Mouse (Mus musculus): ENCODE measurements around the gene Zkscan16.

Zkscan16 gene

GRCm38 (mm10) chr4:58943420-58944205 lies at the start of gene Zkscan16:
TSS of gene Zkscan16 (plus strand) at chr4:58943628.
- peak; percentile 93 for DNase-seq

DNA sequence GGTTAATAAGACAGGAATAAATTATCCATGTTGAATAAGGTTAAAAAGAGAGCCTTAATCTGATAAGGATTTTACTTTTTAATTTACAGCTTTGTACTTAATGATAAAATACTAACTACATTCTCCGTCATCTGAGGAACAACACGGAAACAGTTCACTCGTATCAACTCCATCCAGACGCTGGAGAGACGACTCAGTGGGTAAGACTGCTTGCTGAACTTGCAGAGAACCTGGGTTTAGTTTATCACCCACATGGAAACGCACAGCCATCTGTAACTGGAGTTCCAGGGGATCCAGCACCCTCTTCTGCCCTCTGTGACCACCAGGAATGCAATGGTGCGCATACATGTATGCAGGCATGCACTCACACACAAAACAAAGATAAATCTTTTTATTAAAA lies 49.0 kb upstream of the Zkscan16 start:
- DNase-seq, result no peak

GRCm38 (mm10) chr4:58897436-58897835 lies 46.0 kb upstream of the Zkscan16 start:
- no peak for DNase-seq

DNA sequence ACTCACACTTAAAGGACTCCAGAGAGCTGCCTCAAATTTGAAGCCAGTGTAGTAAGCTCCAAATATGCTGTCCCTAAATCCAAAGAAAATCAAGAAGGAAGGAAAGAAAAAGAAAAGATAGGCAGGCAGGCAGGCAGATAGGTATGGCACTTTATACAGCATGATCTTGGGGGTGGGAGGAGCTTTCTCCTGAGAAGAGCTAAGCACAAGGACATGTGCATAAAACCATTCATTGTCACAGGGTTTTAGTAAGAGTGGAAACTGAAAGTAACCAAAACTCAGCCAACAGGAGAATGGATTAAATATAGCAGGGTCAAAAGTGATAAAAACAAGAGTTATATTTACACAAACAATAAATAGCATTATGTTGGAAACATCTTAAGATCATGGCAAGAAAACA lies 45.1 kb upstream of the Zkscan16 start:
- DNase-seq, result no peak

- DNase-seq, result no peak
These were observed 36.0 kb upstream of the Zkscan16 start for GRCm38 (mm10) chr4:58907453-58907852.

GRCm38 (mm10) chr4:58910175-58911068 lies 33.0 kb upstream of the Zkscan16 start:
- DNase-seq, result no peak

GRCm38 (mm10) chr4:58911069-58911830 lies 32.2 kb upstream of the Zkscan16 start:
- peak; percentile 58 for DNase-seq

DNA sequence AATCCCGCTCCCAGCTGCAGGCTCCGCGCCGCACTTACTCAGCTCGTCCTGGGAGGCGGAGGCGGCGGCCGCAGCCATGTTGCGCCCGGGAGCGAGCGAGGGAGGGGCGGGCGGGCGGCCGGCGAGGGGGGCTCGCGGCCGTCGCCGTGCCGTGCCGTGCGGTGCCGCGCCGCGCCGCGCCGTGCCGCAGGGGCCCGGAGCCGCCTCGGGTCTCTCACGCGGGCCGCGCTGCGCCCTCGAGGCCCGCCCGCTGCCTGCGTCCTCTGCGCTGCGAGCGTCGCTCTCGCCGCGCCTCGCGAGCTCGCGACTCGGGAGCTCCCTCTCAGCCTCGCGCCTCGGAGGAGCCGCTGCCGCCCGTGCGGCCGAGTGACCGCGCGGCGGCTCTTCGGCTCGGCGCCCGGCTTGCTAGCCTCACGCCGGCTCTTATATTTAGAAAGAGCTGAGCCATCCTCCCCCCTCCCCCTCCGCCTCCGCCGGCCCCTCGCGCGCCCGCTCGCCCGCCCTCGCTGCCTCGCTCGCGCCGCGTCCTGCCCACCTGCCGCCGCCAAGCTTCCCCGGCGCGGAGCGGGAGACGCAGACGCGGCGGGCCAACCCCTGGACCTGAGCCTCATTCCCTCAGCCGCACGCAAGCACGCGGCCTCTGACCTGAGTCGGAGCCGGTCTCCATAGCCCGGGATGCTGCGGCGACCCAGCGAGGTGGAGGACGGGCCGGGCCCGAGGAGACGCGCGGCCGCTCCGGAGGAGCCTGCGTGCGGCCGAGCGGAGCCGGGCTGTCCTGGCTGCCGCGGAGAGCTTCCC lies 31.4 kb upstream of the Zkscan16 start:
- DNase-seq, result peak; percentile 66

GRCm38 (mm10) chr4:58912629-58913335 lies 30.6 kb upstream of the Zkscan16 start, which contains the start of gene Ecpas:
TSS of gene Ecpas (minus strand) at chr4:58912749.
- peak; percentile 83 for DNase-seq

DNA sequence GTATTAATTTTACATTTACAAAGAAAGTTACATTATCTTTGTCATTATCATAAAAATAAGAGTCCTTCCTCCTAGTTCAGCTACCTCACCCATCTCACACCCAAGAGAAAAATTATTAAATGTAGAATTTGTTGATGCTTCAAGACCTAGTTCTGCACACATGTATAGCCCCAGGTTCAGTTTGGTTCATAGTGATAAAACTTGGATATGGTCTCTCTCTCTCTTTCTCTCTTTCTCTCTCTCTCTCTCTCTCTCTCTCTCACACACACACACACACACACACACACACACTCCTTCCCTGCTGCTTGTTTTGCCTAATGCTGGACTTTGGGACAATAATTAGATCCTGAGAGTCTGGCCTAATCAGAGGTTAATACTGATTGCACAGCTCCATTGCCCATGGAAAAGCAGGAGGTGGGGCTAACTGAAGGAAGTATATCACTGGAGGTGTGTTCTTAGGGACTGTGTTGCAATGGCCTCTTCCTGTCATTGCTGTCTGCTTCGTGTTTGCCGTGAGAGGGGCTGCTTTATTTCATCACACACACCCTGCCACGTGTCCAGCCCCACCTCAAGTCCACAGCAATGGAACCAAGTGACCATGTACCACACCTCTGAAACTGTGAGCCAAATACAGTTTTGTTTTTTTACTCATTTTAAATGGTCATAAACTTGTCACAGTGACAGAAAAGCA lies 29.9 kb upstream of the Zkscan16 start:
- DNase-seq, result no peak

DNA sequence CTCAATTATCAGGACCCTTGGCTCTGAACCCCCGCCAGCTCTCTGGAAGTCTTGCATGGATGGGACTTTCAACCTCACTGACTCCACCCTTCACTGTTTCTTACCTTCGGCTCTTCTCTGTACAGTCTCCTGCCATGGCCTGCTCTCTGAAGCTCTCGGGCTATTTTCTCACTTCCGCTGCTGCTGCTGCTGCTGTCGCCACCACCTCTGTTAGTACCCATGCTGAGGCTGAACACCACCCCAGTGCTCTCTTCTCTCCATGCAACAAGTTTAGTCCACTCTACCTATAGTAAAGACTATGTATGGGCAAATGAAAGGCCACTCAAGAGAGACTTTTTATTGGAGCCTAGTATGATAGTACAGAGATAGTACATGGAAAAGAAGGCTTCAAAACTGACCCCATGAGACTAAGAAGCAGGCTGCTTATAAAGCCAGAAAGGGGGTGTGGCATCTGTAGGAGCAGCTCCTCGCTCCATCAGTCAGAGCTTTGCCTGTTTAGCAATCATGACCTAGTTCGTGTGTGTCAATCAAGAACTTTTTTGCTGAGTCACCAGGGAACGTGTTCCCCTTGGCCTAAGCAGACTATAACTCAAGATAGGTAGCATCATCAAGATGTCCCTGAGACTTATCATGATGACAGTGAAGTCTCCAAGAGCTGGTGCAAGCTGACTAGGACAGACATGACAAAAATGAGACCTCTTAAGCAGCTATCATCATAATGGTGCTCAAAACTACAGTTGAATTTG lies 28.2 kb upstream of the Zkscan16 start:
- DNase-seq, result no peak

DNA sequence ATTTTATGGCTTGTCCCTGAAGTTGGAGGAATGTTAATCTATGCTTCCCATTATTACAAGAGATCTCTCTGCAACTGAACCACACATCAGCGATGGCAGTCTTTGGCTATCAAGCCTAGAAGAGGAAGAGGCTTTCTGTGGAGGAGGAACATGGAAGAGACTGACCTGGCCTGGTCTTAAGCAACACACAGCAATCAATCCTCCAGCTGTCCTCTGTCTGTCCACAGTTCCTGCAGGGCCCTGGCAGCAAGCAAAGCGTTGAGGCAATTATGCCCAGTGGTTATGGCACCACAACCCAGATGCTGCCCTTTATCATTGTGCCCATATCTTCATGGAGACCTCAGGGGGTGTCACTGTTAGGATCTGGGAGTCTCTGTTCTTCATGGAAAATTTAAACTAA lies 19.5 kb upstream of the Zkscan16 start:
- no peak for DNase-seq

- DNase-seq, result no peak
These were observed 17.8 kb upstream of the Zkscan16 start for GRCm38 (mm10) chr4:58925664-58926063.

- no peak for DNase-seq
These were observed 17.3 kb upstream of the Zkscan16 start for GRCm38 (mm10) chr4:58926120-58926519.

DNA sequence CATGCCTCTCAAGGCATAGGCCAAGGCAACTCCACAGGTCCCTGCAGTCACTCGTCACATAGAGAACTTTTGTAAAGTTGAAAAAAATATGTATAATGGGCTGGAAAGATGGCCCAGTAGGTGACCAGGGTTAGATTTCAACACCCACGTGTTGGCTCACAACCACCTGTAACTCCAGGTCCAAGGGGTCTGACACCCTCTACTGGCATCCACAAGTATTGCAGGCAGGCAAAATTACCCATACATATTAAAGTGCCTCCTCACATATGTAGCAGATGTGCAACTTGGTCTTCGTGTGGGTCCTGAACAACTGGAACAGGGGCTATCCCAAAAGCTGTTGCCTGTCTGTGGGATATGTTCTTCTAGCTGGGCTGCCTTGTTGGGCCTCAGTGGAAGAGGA lies 15.8 kb upstream of the Zkscan16 start:
- DNase-seq, result no peak

GRCm38 (mm10) chr4:58932541-58932940 lies 10.9 kb upstream of the Zkscan16 start:
- no peak for DNase-seq

- DNase-seq, result no peak
These were observed 9.1 kb upstream of the Zkscan16 start for GRCm38 (mm10) chr4:58934308-58934707.

- DNase-seq, result no peak
These were observed 8.5 kb upstream of the Zkscan16 start for GRCm38 (mm10) chr4:58934746-58935476.

- DNase-seq, result no peak
These were observed 7.6 kb upstream of the Zkscan16 start for GRCm38 (mm10) chr4:58935846-58936245.
